Mouse (Mus musculus) bone marrow macrophage, adult 2 months (primary cell): ENCODE data around the gene Scp2d1.

Experiments
- CTCF ChIP-seq: IDR thresholded peaks from 2 replicates; pipeline ENCODE4 v1.5.1; 2012; ENCODE audit warnings: low read depth, mild to moderate bottlenecking, low read length, moderate library complexity
- POLR2A ChIP-seq: IDR thresholded peaks from 2 replicates; pipeline ENCODE4 v1.6.1; 2012; ENCODE audit warnings: mild to moderate bottlenecking, low read depth, low read length, borderline replicate concordance

DNA sequence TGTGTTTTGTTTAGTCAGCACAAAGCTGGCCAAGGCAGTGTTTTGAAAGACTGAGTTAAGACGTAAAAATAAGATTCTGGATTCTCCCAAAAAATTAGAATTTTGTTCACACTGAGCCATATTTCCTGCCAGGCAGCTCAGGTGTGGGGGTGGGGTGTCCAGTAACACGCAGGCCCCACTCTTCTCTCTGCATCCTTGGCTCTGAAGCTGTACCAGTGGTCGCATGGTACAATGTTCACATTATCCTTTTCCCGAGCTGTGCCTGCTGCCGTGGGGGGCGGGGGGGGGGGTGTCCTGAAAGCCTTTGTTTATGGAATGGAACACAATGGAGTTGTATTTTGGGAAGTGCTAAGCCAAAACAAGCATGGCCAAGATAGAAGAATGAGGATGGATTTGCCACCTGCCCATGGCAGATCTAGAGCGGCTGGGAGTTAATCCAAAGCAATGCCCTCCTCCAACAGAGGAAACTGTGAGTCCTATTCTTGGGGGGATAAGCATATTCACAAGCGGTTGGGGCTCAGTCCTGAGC, 5.1 kb downstream of the Scp2d1 start:
- TF ChIP-seq POLR2A (no peak), CTCF (no peak)
